Mouse (Mus musculus) Muller cell, postnatal 12 days (primary cell): ENCODE measurements around the gene Cfap97.
"Not testable (repeated sequence)": the region's sequence is repeated elsewhere in the genome, so short reads cannot be mapped to it uniquely, and the experiment has no call there.

ENCODE experiments used
- DNase-seq: peaks from one replicate; pipeline ENCODE4 v3.0.0-alpha.2; 2015; ENCODE audit errors: inconsistent ontology term

The Cfap97 gene

GRCm38 (mm10) chr8:46226622-46227021 lies 75.1 kb downstream of the Cfap97 start:
- no peak for DNase-seq

- DNase-seq, result not testable (repeated sequence)
These were observed 80.4 kb downstream of the Cfap97 start for GRCm38 (mm10) chr8:46231968-46232367.

DNA sequence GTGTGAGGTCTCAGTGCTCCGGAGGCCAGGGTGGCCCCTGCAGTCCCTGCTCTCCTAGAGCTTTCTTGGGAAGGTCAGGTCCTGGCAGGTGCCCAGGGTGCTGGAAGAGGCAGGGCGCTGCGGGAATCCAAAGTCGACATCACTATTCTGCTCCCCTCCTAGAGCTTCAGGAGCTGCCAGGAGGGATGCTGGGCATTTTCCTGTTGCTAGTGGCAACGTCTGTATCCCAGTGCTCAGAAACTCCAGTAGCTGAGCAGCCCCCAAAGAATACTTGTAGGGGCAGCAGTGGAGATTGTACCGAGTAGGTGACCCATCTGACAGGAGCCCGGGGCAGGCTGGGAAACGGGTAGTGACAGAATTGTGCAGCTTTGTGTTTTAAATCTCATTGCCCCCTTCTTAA lies 81.2 kb downstream of the Cfap97 start:
- no peak for DNase-seq

DNA sequence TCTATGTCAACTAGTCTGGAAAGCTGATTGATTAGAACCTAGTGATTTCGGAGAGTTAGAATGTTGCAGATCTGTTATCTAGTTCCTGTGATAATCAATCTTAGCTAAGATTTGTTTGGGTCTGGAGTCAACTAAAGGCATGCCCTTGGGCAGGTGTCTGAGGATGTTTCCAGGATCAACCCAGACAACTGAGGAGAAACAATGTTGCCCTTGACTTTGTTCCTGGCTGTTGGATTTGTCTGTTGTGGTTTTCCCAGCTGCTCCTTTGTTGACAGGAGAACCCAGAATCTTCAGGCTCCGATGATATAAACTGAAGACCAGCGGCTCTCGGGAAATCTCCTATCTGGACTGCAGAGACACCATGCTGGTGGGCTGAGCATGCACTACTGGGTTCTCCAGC lies 83.2 kb downstream of the Cfap97 start:
- DNase-seq, result no peak

GRCm38 (mm10) chr8:46236441-46237223 lies 85.1 kb downstream of the Cfap97 start:
- no peak for DNase-seq

- DNase-seq, result peak; percentile 43
These were observed 90.2 kb downstream of the Cfap97 start for GRCm38 (mm10) chr8:46241568-46242374.

GRCm38 (mm10) chr8:46242946-46243345 lies 91.4 kb downstream of the Cfap97 start:
- no peak for DNase-seq
